Mouse (Mus musculus) E14TG2a.4 (cell line): Measurements from ENCODE around the gene Gmip.

Experiments used
- H3K27me3 ChIP-seq: 2 replicates; pipeline ENCODE4 v1.6.1; 2014; ENCODE audit warnings: low read length, control low read depth; ENCODE audit not compliant: insufficient read depth
- H3K36me3 ChIP-seq: 2 replicates; pipeline ENCODE4 v1.6.1; 2014; ENCODE audit warnings: low read length, control low read depth; ENCODE audit not compliant: insufficient read depth
- H3K4me1 ChIP-seq: replicated peaks from 2 replicates; pipeline ENCODE4 v1.6.1; 2014; ENCODE audit warnings: low read depth, low read length, control low read depth
- H3K4me3 ChIP-seq: replicated peaks from 2 replicates; pipeline ENCODE4 v1.5.1; 2014; ENCODE audit warnings: mild to moderate bottlenecking, low read length
- H3K9me3 ChIP-seq: 2 replicates; pipeline ENCODE4 v1.6.1; 2014; ENCODE audit warnings: low read length, control low read depth
- CTCF ChIP-seq: conservative IDR thresholded peaks from 2 replicates; pipeline ENCODE4 v1.5.1; 2014; ENCODE audit warnings: low read length
- NANOG ChIP-seq: IDR thresholded peaks from 2 replicates; pipeline ENCODE4 v1.6.1; 2014; ENCODE audit warnings: borderline replicate concordance, low read length, mixed read lengths
- POU5F1 ChIP-seq: IDR thresholded peaks from 2 replicates; pipeline ENCODE4 v1.6.1; 2014; ENCODE audit warnings: low read length, borderline replicate concordance

The Gmip gene

GRCm38 (mm10) chr8:69799946-69800345 lies 8.5 kb upstream of the Gmip start:
- no peak overlapping the region for H3K4me3 ChIP-seq
- H3K9me3 ChIP-seq, result no peaks in the 10 kb centered on the region
- H3K27me3 ChIP-seq, result no peaks in the 10 kb centered on the region
- TF ChIP-seq CTCF, result no peak
- TF ChIP-seq NANOG, result no peak
- TF ChIP-seq POU5F1, result no peak
- peaks cover 100% of the 10 kb centered on the region for H3K36me3 ChIP-seq
- H3K4me1 ChIP-seq, result peaks cover 14% of the 10 kb centered on the region; the same call in 1 of the 2 replicates

- no peaks in the 10 kb centered on the region for H3K9me3 ChIP-seq
- peaks cover 100% of the 10 kb centered on the region for H3K36me3 ChIP-seq
- no peak overlapping the region for H3K4me3 ChIP-seq
- no peak for TF ChIP-seq POU5F1
- TF ChIP-seq NANOG, result no peak
- TF ChIP-seq CTCF, result no peak
- peaks cover 21% of the 10 kb centered on the region for H3K4me1 ChIP-seq
- no peaks in the 10 kb centered on the region for H3K27me3 ChIP-seq
Observed at GRCm38 (mm10) chr8:69801796-69802195, 6.7 kb upstream of the Gmip start.

GRCm38 (mm10) chr8:69802216-69802615 lies 6.3 kb upstream of the Gmip start:
- H3K36me3 ChIP-seq, result peaks cover 100% of the 10 kb centered on the region
- H3K9me3 ChIP-seq, result no peaks in the 10 kb centered on the region
- peaks cover 21% of the 10 kb centered on the region for H3K4me1 ChIP-seq
- H3K4me3 ChIP-seq, result no peak overlapping the region
- H3K27me3 ChIP-seq, result no peaks in the 10 kb centered on the region
- TF ChIP-seq NANOG (no peak), CTCF (no peak), POU5F1 (no peak)

GRCm38 (mm10) chr8:69803366-69803765 lies 5.1 kb upstream of the Gmip start:
- no peaks in the 10 kb centered on the region for H3K27me3 ChIP-seq
- H3K36me3 ChIP-seq, result peaks cover 100% of the 10 kb centered on the region
- no peak overlapping the region for H3K4me3 ChIP-seq
- TF ChIP-seq POU5F1 (no peak), NANOG (no peak), CTCF (no peak)
- H3K4me1 ChIP-seq, result peaks cover 33% of the 10 kb centered on the region
- no peaks in the 10 kb centered on the region for H3K9me3 ChIP-seq

GRCm38 (mm10) chr8:69804537-69804936 lies 3.9 kb upstream of the Gmip start:
- peaks cover 41% of the 10 kb centered on the region for H3K4me1 ChIP-seq
- H3K27me3 ChIP-seq, result peaks cover under 1% of the 10 kb centered on the region; the same call in 1 of the 2 replicates
- H3K9me3 ChIP-seq, result no peaks in the 10 kb centered on the region
- H3K36me3 ChIP-seq, result peaks cover 89% of the 10 kb centered on the region
- H3K4me3 ChIP-seq, result no peak overlapping the region
- TF ChIP-seq CTCF (no peak), NANOG (no peak), POU5F1 (no peak)

GRCm38 (mm10) chr8:69805086-69805485 lies 3.4 kb upstream of the Gmip start:
- Histone ChIP-seq H3K4me3 (no peak overlapping the region), H3K27me3 (peaks cover 6% of the 10 kb centered on the region; the same call in 1 of the 2 replicates), H3K36me3 (peaks cover 83% of the 10 kb centered on the region), H3K4me1 (peaks cover 46% of the 10 kb centered on the region), H3K9me3 (no peaks in the 10 kb centered on the region)
- no peak for TF ChIP-seq NANOG
- TF ChIP-seq POU5F1, result no peak
- no peak for TF ChIP-seq CTCF

GRCm38 (mm10) chr8:69805491-69805890 lies 3.0 kb upstream of the Gmip start:
- H3K27me3 ChIP-seq, result peaks cover 10% of the 10 kb centered on the region
- no peak overlapping the region for H3K4me3 ChIP-seq
- no peaks in the 10 kb centered on the region for H3K9me3 ChIP-seq
- H3K4me1 ChIP-seq, result peaks cover 46% of the 10 kb centered on the region
- H3K36me3 ChIP-seq, result peaks cover 79% of the 10 kb centered on the region
- TF ChIP-seq NANOG (no peak), CTCF (no peak), POU5F1 (no peak)

- H3K9me3 ChIP-seq, result no peaks in the 10 kb centered on the region
- H3K4me1 ChIP-seq, result peaks cover 46% of the 10 kb centered on the region
- peaks cover 21% of the 10 kb centered on the region for H3K27me3 ChIP-seq
- H3K36me3 ChIP-seq, result peaks cover 62% of the 10 kb centered on the region
- no peak overlapping the region; the same call in 1 of the 2 replicates for H3K4me3 ChIP-seq
- no peak for TF ChIP-seq CTCF
- TF ChIP-seq POU5F1, result no peak
- no peak for TF ChIP-seq NANOG
Observed at GRCm38 (mm10) chr8:69807236-69807635, 1.2 kb upstream of the Gmip start.

- Histone ChIP-seq H3K4me1 (peaks cover 49% of the 10 kb centered on the region), H3K9me3 (no peaks in the 10 kb centered on the region), H3K4me3 (peak overlapping the region; percentile 77), H3K27me3 (peaks cover 21% of the 10 kb centered on the region), H3K36me3 (peaks cover 45% of the 10 kb centered on the region)
- no peak for TF ChIP-seq POU5F1
- TF ChIP-seq NANOG, result no peak
- no peak for TF ChIP-seq CTCF
Observed at GRCm38 (mm10) chr8:69808864-69809403, 455 bp downstream of the Gmip start.

- H3K4me3 ChIP-seq, result no peak overlapping the region
- peaks cover 36% of the 10 kb centered on the region for H3K36me3 ChIP-seq
- peaks cover 21% of the 10 kb centered on the region for H3K27me3 ChIP-seq
- TF ChIP-seq POU5F1, result no peak
- TF ChIP-seq NANOG, result no peak
- no peak for TF ChIP-seq CTCF
- H3K4me1 ChIP-seq, result peaks cover 56% of the 10 kb centered on the region
- no peaks in the 10 kb centered on the region for H3K9me3 ChIP-seq
Observed at GRCm38 (mm10) chr8:69809820-69810219, 1.3 kb downstream of the Gmip start.
